Mouse (Mus musculus): ENCODE measurements at regions not wholly inside any gene's neighbourhood (a gene's known extent, or its start where the extent isn't known, plus 50 kb on each side); places are given as distances from the start of the nearest gene placed in this dataset.

DNA sequence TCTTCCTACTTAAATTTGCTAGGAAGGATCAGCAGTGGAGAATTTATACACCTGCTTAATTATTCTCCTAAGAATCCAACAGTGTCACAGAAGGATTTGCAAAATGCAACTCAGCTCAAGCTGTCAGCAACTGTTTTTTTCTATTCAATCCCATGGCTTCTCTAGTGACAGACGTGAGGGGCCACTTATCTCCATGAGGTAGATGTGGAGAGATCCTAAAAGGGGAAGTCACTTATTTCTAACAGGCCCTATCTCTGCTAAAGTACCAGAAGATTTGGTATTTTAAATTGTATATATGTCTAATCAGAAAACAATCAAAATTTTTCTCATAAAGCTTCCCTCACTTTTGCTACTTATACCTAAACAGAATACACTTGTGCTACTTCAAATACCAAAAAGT is 479.6 kb upstream of the Gpc5 start:
- TF ChIP-seq CTCF (IDR thresholded peaks at IDR 0.05; ENCODE audit: low read depth): no peak
- no peak for TF ChIP-seq EP300 (IDR thresholded peaks at IDR 0.05; ENCODE audit: low read depth)

All from liver, postnatal 0 days (tissue).